Comparison of ENCODE assay signal across 16 mouse cellular contexts in the genomic region with DNA sequence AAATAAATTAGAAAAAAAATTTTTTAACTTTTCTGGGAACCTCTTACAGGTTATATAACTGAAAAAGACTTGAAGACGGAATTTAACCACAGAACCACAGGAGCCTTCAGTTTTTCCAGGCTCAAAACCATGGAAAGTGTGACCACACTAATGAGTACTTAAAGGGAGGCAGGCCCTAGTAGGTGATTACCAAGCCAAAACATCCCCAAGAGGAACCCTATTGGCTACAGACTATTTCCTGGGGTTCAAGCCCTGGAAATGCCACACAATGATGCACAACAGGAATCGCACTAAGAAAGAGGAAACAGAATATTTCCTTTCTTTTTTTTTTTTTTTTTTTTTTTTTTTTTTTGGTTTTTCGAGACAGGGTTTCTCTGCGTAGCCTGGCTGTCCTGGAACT. TPM values are rescaled to one million over a fixed set of nuclear protein-coding genes. Genes with fewer than 3 reads are reported as not detected.
DNase-seq lines count a peak whose midpoint lies in the region; ATAC-seq and TF ChIP-seq lines count a peak whose summit lies in the region.
"Had no signal": no experiment of that assay in that cellular context is flagged by ENCODE, and none has a peak within 500 bp of the region (broad histone marks: within the 10 kb centered on the region; RNA-seq: fewer than 3 reads in every experiment).

No protein-coding gene starts in this region.

- no peaks in the 10 kb centered on the region for H3K9me3 ChIP-seq in heart, embryonic 16.5 days (replicated peaks; ENCODE audit: control insufficient read depth, low read length)
- no peaks in the 10 kb centered on the region for H3K9me3 ChIP-seq in heart, postnatal 0 days (replicated peaks; ENCODE audit: control insufficient read depth, low read length)
- H3K9me3 ChIP-seq: G1E; midbrain, embryonic 10.5 days had no signal

- H3K36me3 ChIP-seq in heart, embryonic 16.5 days (ENCODE audit: control insufficient read depth, insufficient read depth): no peaks in the 10 kb centered on the region
- H3K36me3 ChIP-seq in heart, postnatal 0 days (replicated peaks; ENCODE audit: control insufficient read depth, insufficient read depth, low read length): no peaks in the 10 kb centered on the region; the same call in 1 of the 2 replicates
- H3K36me3 ChIP-seq in splenic B cell, adult 2 months (ENCODE audit: control insufficient read depth, insufficient read depth, low read length, poor library complexity, severe bottlenecking): no peaks in the 10 kb centered on the region; the same call in 1 of the 2 replicates
- H3K36me3 ChIP-seq: midbrain, embryonic 10.5 days had no signal

- H3K4me1 ChIP-seq in heart, embryonic 16.5 days (ENCODE audit: control insufficient read depth, insufficient read depth, low read length): peaks cover 27% of the 10 kb centered on the region
- H3K4me1 ChIP-seq in heart, postnatal 0 days (ENCODE audit: control insufficient read depth, insufficient read depth): peaks cover 25% of the 10 kb centered on the region

- no peak for ATAC-seq in heart, embryonic 16.5 days (replicated peaks; ENCODE audit: extremely low read depth, insufficient read depth, low FRiP score)
- ATAC-seq in heart, postnatal 0 days (ENCODE audit: insufficient read depth, low read depth): no peak

- H3K9ac ChIP-seq in heart, embryonic 16.5 days (ENCODE audit: low read length): no peak overlapping the region
- H3K9ac ChIP-seq in heart, postnatal 0 days (replicated peaks; ENCODE audit: low read depth, low read length): peak overlapping the region; percentile 33; the same call in 1 of the 2 replicates
- H3K9ac ChIP-seq: liver, embryonic 14.5 days had no signal

- H3K4me3 ChIP-seq in heart, embryonic 16.5 days (ENCODE audit: low read length): no peak overlapping the region
- H3K4me3 ChIP-seq in heart, postnatal 0 days (ENCODE audit: low read depth, low read length): peak overlapping the region; percentile 16; the same call in 1 of the 2 replicates
- H3K4me3 ChIP-seq: midbrain, embryonic 10.5 days had no signal

- TF ChIP-seq CTCF in heart, postnatal 0 days (IDR thresholded peaks at IDR 0.05; ENCODE audit: low read depth): no peak

- TF ChIP-seq EP300 in heart, postnatal 0 days (IDR thresholded peaks at IDR 0.05; ENCODE audit: low read depth): no peak

- H3K4me2 ChIP-seq in heart, embryonic 16.5 days (ENCODE audit: low read depth, low read length): peak overlapping the region; percentile 35
- peak overlapping the region; percentile 47 for H3K4me2 ChIP-seq in heart, postnatal 0 days (ENCODE audit: low read depth, low read length)

- peak overlapping the region; percentile 93 for H3K27ac ChIP-seq in heart, embryonic 16.5 days (ENCODE audit: low read length)
- H3K27ac ChIP-seq in heart, postnatal 0 days (ENCODE audit: low read depth): peak overlapping the region; percentile 78
- H3K27ac ChIP-seq: liver, embryonic 14.5 days; midbrain, embryonic 10.5 days had no signal

- WGBS in heart, embryonic 16.5 days: 69% methylated on average over 4 of the region's 4 CpGs
- 66% methylated on average over 4 of the region's 4 CpGs for WGBS in heart, postnatal 0 days

- no peaks in the 10 kb centered on the region for H3K27me3 ChIP-seq in heart, embryonic 16.5 days (ENCODE audit: control insufficient read depth, insufficient read depth, low read length)
- H3K27me3 ChIP-seq in heart, postnatal 0 days (ENCODE audit: control insufficient read depth, insufficient read depth, low read length): no peaks in the 10 kb centered on the region
- H3K27me3 ChIP-seq in splenic B cell, adult 2 months (ENCODE audit: control insufficient read depth, insufficient read depth, low read length, poor library complexity, severe bottlenecking): no peaks in the 10 kb centered on the region

- DNase-seq in heart, postnatal 4 days: no peak
- peak; percentile 13 for DNase-seq in testis, postnatal 10 days (ENCODE audit: low spot score)
- DNase-seq in testis, postnatal 14 days (ENCODE audit: low spot score): no peak
- DNase-seq in heart, postnatal 0 days (ENCODE audit: low spot score): no peak
- peak; percentile 40 for DNase-seq in splenic B cell, adult 2 months (ENCODE audit: low read depth, low spot score)
- DNase-seq in gastrocnemius, postnatal 4 days (ENCODE audit: low spot score in 2 of 2): no peak
- no peak for DNase-seq in adipocyte (ENCODE audit: low spot score)
- DNase-seq: adrenal gland, adult 2 months; cerebellum, adult 11-12 months; kidney, adult 8-10 months had no signal

RNA-seq across cellular contexts. Expression of a gene that starts 2.1 kb away (rescaled TPM):
- 19.2 and 19.6 TPM in 2 replicates for polyA plus RNA-seq in heart, embryonic 16.5 days (2015; fragmentation: Nextera tagmentation; extraction: Ambion mirVana)
- total RNA-seq in heart, postnatal 4 days (2021): 10 to 100 TPM; 16.6 to 17.4 TPM
- total RNA-seq in heart, postnatal 0 days (2014; rRNA removed; ENCODE audit: low replicate concordance): 21.2 and 34.7 TPM in 2 replicates
- polyA plus RNA-seq in heart, postnatal 0 days (2015; fragmentation: Nextera tagmentation; extraction: Ambion mirVana): 11.6 and 11.9 TPM in 2 replicates
- 10 to 100 TPM; 14.0 to 15.0 TPM for total RNA-seq in gastrocnemius, postnatal 4 days (2021)

RNA-seq across cellular contexts. Expression of a gene that starts 31.5 kb away (rescaled TPM):
- polyA plus RNA-seq in heart, embryonic 16.5 days (2015; fragmentation: Nextera tagmentation; extraction: Ambion mirVana): 0.09 and 0.53 TPM in 2 replicates
- not detected for total RNA-seq in heart, postnatal 4 days (2021)
- not detected in 2 replicates for total RNA-seq in heart, postnatal 0 days (2014; rRNA removed; ENCODE audit: low replicate concordance)
- not detected in 2 replicates for polyA plus RNA-seq in heart, postnatal 0 days (2015; fragmentation: Nextera tagmentation; extraction: Ambion mirVana)
- under 1 TPM; 0.16 to 0.17 TPM for total RNA-seq in gastrocnemius, postnatal 4 days (2021)
- total RNA-seq: adrenal gland, adult 2 months; G1E had no signal
- polyA plus RNA-seq: adrenal gland, adult 2 months; G1E; midbrain, embryonic 10.5 days; neural tube, embryonic 14.5 days; stomach, embryonic 16.5 days had no signal

RNA-seq across cellular contexts. Expression of a gene that starts 44.7 kb away (rescaled TPM):
- 93.4 and 94.0 TPM in 2 replicates for polyA plus RNA-seq in heart, embryonic 16.5 days (2015; fragmentation: Nextera tagmentation; extraction: Ambion mirVana)
- 10 to 100 TPM; 52.2 to 52.7 TPM for total RNA-seq in heart, postnatal 4 days (2021)
- total RNA-seq in heart, postnatal 0 days (2014; rRNA removed; ENCODE audit: low replicate concordance): 11.7 and 24.8 TPM in 2 replicates
- 84.7 and 85.5 TPM in 2 replicates for polyA plus RNA-seq in heart, postnatal 0 days (2015; fragmentation: Nextera tagmentation; extraction: Ambion mirVana)
- total RNA-seq in gastrocnemius, postnatal 4 days (2021): 10 to 100 TPM; 32.1 to 34.1 TPM

Comparison
In these comparisons a context has a peak if more than half of its experiments do, and no peak if none do; other contexts are left out.
1. DNase-seq: peak in testis, postnatal 10 days (single experiment) and splenic B cell, adult 2 months (single experiment); none in heart, postnatal 4 days (single experiment), testis, postnatal 14 days (single experiment), heart, postnatal 0 days (single experiment), gastrocnemius, postnatal 4 days (0 of 2) and adipocyte (single experiment).